Mouse (Mus musculus) inflammation-experienced regulatory T-cells, adult 6 months (primary cell): ENCODE results near the gene Gm49673. TPM values are rescaled to one million over a fixed set of nuclear protein-coding genes. Genes with fewer than 3 reads are reported as not detected.
"Not testable (repeated sequence)": the region's sequence is repeated elsewhere in the genome, so short reads cannot be mapped to it uniquely, and the experiment has no call there.

Source experiments
- ATAC-seq: one replicate; pipeline ENCODE4 v1.8.0; 2017
- polyA plus RNA-seq, 3 experiments: library from polyadenylated mRNA; unstranded; fragments of 100-300 nt; shearing (Covaris generic); gene quantifications; one replicate each; pipeline ENCODE4 v1.2.1; 2017

Gm49673 gene
- polyA plus RNA-seq, 3 experiments from 2014 or later = 0.26 TPM; not detected in 2

DNA sequence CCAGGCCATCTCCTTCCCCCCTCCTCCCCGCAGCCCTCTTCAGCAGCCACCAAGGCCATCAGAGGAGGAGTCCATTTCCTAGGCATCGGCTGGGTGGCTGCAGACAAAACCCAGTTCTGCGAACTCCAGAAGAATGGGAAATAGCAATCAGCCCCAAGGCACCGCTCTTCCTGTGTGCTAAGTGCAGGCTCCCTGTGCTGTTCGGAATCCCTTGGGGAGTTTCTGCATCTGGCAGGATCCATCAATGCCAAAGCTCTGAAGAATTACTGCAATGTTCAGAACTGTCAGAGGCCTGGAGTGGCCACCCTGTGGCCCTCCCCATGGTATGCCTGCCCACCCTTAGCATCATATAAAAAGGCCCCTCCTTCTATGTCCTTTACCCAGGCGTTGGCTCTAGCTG lies 110.6 kb downstream of the Gm49673 start:
- not testable (repeated sequence) for ATAC-seq

Other genes with a start within 250 kb of the Gm49673 start
- gene Tagap, start 221.8 kb downstream of the Gm49673 start, polyA plus RNA-seq = 100 to 1,000 TPM in 1 of 3 experiments, 10 to 100 TPM in 2; 81.6 to 107 (median 90.7) TPM
- 10 to 100 TPM; 17.7 to 30.0 (median 23.4) TPM for gene Rsph3a, start 202.2 kb downstream of the Gm49673 start, polyA plus RNA-seq
- 10 to 100 TPM; 41.7 to 52.1 (median 51.3) TPM for gene Rnaset2a, start 309 bp upstream of the Gm49673 start, polyA plus RNA-seq
- 10 to 100 TPM; 22.8 to 31.0 (median 24.2) TPM for gene Fgfr1op, start 17.7 kb upstream of the Gm49673 start, polyA plus RNA-seq
- gene Ccr6, start 88.3 kb upstream of the Gm49673 start, polyA plus RNA-seq = 100 to 1,000 TPM in 2 of 3 experiments, 10 to 100 TPM in 1; 42.1 to 112 (median 100) TPM
- gene Mpc1, start 135.1 kb upstream of the Gm49673 start, polyA plus RNA-seq = 100 to 1,000 TPM; 178 to 199 (median 188) TPM
- gene Sft2d1, start 163.3 kb upstream of the Gm49673 start, polyA plus RNA-seq = 100 to 1,000 TPM; 111 to 145 (median 111) TPM
- under 1 TPM in 1 of 3 experiments, not detected in 2; 0.25 TPM for gene Prr18, start 189.7 kb upstream of the Gm49673 start, polyA plus RNA-seq
- 1 to 10 TPM in 2 of 3 experiments, under 1 TPM in 1; 0.44 to 2.0 (median 1.4) TPM for gene T2, start 208.2 kb upstream of the Gm49673 start, polyA plus RNA-seq